Mouse (Mus musculus) gastrocnemius, postnatal 25 days (tissue): ENCODE data around the gene Tas2r120. TPM values are rescaled to one million over a fixed set of nuclear protein-coding genes. Genes with fewer than 3 reads are reported as not detected.
"Not testable (repeated sequence)": the region's sequence is repeated elsewhere in the genome, so short reads cannot be mapped to it uniquely, and the experiment has no call there.

Experiments used
- DNase-seq: peaks from one replicate; pipeline ENCODE4 v3.0.0; 2022
- long read RNA-seq, 2 experiments: library from polyadenylated mRNA; stranded (forward); transcript quantifications; one replicate each; pipeline ENCODE4 v2.0.0; 2021
- total RNA-seq, 2 experiments: library from RNA; stranded (reverse); gene quantifications; 1 replicate in 1 of 2; 2 replicates in 1 of 2; pipeline ENCODE4 v1.2.3; 2021

The Tas2r120 gene
- not detected for total RNA-seq
- long read RNA-seq, experiment 1, result 0 reads
- long read RNA-seq, experiment 2, result 0 reads

DNA sequence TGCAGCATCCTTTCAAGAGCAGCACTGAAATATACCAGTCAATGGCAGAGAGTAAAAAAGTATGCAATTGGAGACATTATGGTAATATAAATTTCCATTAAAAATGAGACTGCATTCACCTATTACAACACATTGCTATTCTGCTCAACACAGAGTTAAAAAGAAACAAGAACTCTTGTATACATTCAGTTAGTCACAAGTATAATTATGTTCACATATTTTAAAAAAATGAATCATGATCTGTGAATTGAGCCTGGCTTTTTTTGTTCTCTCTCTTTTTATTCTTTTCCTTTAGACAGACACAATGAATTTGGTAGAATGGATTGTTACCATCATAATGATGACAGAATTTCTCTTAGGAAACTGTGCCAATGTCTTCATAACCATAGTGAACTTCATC lies at the start of gene Tas2r120:
Gene Tas2r120, plus strand, starts transcription at position 301 of the 400 bp plus-strand sequence.
- no peak for DNase-seq

DNA sequence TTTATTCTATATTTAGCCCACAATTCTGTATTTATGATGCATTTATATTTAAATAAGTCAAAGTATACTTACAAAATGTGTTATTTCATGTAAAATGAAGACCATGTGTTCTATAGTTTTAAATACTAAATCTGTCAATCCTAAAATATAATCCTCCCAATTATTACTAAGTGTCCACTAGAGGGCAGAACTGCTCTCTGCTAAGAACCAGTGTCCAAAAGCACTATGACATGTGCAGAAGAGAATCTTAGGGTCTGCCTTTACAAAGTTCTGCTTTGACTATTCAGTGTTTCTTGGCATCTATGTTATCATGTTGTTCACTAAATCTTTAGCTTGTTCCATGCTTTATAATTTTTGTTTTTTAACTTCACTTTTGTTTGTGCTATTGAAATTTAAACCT lies 7.4 kb upstream of the Tas2r120 start:
- DNase-seq, result no peak

DNA sequence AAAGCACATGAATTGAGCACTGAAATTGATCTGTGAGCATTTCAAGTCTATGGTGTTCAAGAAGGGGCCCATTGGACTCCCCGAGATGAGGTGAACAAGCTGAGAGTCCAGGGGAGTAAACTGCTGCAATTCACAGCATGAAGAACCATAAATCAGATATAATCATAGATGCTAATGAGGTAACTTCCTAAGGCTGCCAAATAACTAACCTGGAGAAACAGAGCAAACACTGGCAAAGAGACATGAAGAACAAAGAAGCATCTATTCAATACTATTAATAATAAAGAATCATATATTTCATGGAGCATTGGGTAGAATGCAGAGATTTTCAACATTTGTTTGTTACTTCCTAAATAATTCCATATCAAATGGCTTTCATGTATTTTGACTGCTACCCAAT lies 5.3 kb upstream of the Tas2r120 start, which contains the start of gene A630073D07Rik:
Gene A630073D07Rik, minus strand, starts transcription at position 101 of the 400 bp plus-strand sequence.
- DNase-seq, result no peak

DNA sequence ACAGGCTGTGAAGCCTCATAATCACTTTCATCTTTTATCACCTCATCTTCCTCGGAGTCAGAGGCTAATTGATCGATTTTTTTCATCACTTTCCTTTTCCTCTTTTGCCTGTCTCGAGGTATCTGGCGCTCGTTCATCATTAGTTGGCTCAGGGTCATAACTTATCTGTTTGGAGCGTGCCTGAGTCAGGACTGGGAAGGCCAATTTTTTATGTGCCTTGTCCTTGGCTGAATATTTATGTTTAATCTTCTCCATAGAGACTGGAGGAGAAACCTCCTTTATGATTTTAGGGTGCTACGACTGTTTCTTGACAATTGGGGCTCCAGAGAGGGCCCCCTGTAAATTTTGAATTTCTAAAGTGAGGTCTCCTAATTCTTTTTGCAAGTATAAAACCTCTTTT lies 34.8 kb downstream of the Tas2r120 start:
- DNase-seq, result not testable (repeated sequence)

DNA sequence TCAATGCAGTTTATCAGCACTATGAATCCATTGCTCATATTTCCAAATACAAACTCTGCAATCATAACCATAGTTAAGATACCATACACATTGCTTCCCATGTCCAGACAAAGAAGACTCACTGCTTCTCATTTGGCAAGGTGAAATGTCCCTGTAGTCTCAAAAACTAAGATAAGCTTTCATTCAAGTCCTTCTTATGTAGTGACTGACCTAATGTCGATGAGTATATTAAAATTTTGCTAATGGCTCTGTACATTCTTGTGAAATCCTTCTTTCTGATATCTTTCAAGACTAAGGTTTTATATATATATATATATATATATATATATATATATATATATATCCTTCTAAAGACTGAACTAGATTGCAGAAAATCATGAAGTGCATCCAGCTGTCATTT lies 44.2 kb downstream of the Tas2r120 start, which contains the start of gene Tas2r121:
Gene Tas2r121, minus strand, starts transcription at position 101 of the 400 bp plus-strand sequence.
- DNase-seq, result no peak

Other genes starting within 250 kb of the Tas2r120 start
- not detected for gene Prh1, start 87.1 kb upstream of the Tas2r120 start, total RNA-seq
- gene Prp2, start 61.0 kb upstream of the Tas2r120 start, total RNA-seq, result not detected
- not detected for gene A630073D07Rik, start 5.4 kb upstream of the Tas2r120 start, total RNA-seq
- gene Tas2r121, start 44.1 kb downstream of the Tas2r120 start, total RNA-seq, result not detected
- not detected for gene Tas2r122, start 55.0 kb downstream of the Tas2r120 start, total RNA-seq
- not detected for gene Tas2r115, start 81.1 kb downstream of the Tas2r120 start, total RNA-seq
- not detected for gene Tas2r124, start 97.8 kb downstream of the Tas2r120 start, total RNA-seq
- gene Tas2r102, start 105.2 kb downstream of the Tas2r120 start, total RNA-seq, result not detected
- gene Tas2r136, start 121.2 kb downstream of the Tas2r120 start, total RNA-seq, result not detected
- gene Tas2r117, start 145.9 kb downstream of the Tas2r120 start, total RNA-seq, result not detected
- not detected for gene Tas2r123, start 190.2 kb downstream of the Tas2r120 start, total RNA-seq
- gene Tas2r116, start 198.5 kb downstream of the Tas2r120 start, total RNA-seq, result not detected
- gene Tas2r110, start 211.1 kb downstream of the Tas2r120 start, total RNA-seq, result not detected
- gene Tas2r113, start 236.1 kb downstream of the Tas2r120 start, total RNA-seq, result not detected